Mouse (Mus musculus): ENCODE data around the gene Zfp618. TPM values are rescaled to one million over a fixed set of nuclear protein-coding genes. Genes with fewer than 3 reads are reported as not detected.

The Zfp618 gene
- total and polyA plus RNA-seq, 3 experiments: not detected

DNA sequence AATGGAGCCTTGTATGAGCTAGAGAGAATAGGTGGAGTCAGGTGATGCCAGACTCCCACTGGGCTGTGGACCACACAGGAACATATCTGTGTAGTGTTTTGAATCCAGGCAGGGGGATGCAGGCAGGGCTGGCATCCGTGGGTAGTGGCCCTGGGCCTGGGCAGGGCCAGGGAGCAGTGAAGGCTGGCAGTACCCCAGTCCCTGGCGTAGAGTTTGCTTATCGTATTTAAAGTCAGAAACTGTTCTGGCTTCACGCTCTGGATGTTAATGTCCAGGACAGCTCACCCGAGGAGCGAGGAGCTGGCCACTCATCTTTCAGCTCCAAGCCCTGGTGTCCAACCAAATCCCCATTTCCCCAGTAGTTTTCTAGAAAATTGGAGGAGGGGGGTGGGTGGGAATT is 10.2 kb downstream of the Zfp618 start:
- Histone ChIP-seq H3K27me3 (ENCODE audit: control insufficient read depth in 1 of 2, insufficient read depth in 2 of 2, low read length in 2 of 2) (no peaks in the 10 kb centered on the region), H3K9me3 (replicated peaks; ENCODE audit: insufficient read depth, low read length) (no peaks in the 10 kb centered on the region), H3K36me3 (ENCODE audit: control insufficient read depth in 1 of 2, insufficient read depth in 2 of 2, low read length in 2 of 2) (no peaks in the 10 kb centered on the region), H3K9ac (ENCODE audit: control insufficient read depth, low read depth, low read length, poor library complexity, severe bottlenecking) (no peak overlapping the region), H3K4me3 (ENCODE audit: control insufficient read depth in 1 of 2, insufficient read depth in 1 of 2, low read depth in 2 of 2, low read length in 2 of 2) (no peak overlapping the region), H3K27ac (ENCODE audit: control insufficient read depth, low read depth, low read length) (no peak overlapping the region), H3K4me1 (ENCODE audit: control insufficient read depth in 1 of 2, insufficient read depth in 2 of 2, low read length in 2 of 2) (no peaks in the 10 kb centered on the region), H3K79me2 (ENCODE audit: control insufficient read depth, insufficient read depth, low read length, poor library complexity) (no peaks in the 10 kb centered on the region)
- no peak for TF ChIP-seq UBTF (IDR thresholded peaks at IDR 0.05; ENCODE audit: borderline replicate concordance, insufficient read depth, low read depth, low read length)
- no peak for TF ChIP-seq ZC3H11A (IDR thresholded peaks at IDR 0.05; ENCODE audit: low read depth, low read length)
- no peak for TF ChIP-seq NELFE (IDR thresholded peaks at IDR 0.05; ENCODE audit: low read depth, low read length)
- TF ChIP-seq POLR2AphosphoS5 (IDR thresholded peaks at IDR 0.05; ENCODE audit: borderline replicate concordance, low read depth, low read length): no peak
- no peak for TF ChIP-seq USF1 (IDR thresholded peaks at IDR 0.05; ENCODE audit: low read depth, low read length)
- TF ChIP-seq MEF2A (IDR thresholded peaks at IDR 0.05; ENCODE audit: extremely low read depth, insufficient replicate concordance, low read depth, low read length, poor library complexity, severe bottlenecking): no peak
- TF ChIP-seq E2F4 (IDR thresholded peaks at IDR 0.05; ENCODE audit: borderline replicate concordance, low read depth, low read length): no peak
- no peak for TF ChIP-seq ZMIZ1 (IDR thresholded peaks at IDR 0.05; ENCODE audit: low read depth, low read length)
- no peak for TF ChIP-seq KAT2A (conservative IDR thresholded peaks at IDR 0.05; ENCODE audit: low read depth, low read length)
- TF ChIP-seq TCF12 (IDR thresholded peaks at IDR 0.05; ENCODE audit: low read depth, low read length): no peak
- no peak for TF ChIP-seq TBP (IDR thresholded peaks at IDR 0.05; ENCODE audit: low read depth, low read length)
- DNase-seq (ENCODE audit: low read depth, low spot score): no peak

DNA sequence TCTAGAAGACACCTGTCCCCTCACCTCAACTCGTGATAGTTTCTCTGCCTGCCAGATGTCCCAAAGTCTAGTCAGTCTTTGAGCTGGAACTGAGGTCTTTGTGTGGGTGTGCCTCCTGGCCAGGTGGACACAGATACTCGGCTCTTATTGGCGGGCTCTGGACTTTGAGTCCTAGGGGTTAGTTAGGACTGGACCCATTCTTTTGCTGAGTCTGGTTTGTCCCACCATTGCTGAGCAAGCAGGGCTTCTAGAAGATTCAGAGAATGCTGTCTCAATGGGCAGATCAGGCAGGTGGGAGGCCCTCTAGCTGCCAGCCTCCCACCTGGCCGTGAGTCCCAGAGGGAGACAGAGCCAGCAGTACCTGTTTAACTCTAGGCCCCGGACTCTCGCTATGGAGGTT is 12.1 kb downstream of the Zfp618 start:
- Histone ChIP-seq H3K4me3 (ENCODE audit: control insufficient read depth in 1 of 2, insufficient read depth in 1 of 2, low read depth in 2 of 2, low read length in 2 of 2) (no peak overlapping the region), H3K9me3 (replicated peaks; ENCODE audit: insufficient read depth, low read length) (no peaks in the 10 kb centered on the region), H3K27ac (ENCODE audit: control insufficient read depth, low read depth, low read length) (no peak overlapping the region), H3K36me3 (ENCODE audit: control insufficient read depth in 1 of 2, insufficient read depth in 2 of 2, low read length in 2 of 2) (no peaks in the 10 kb centered on the region), H3K9ac (ENCODE audit: control insufficient read depth, low read depth, low read length, poor library complexity, severe bottlenecking) (no peak overlapping the region), H3K4me1 (ENCODE audit: control insufficient read depth in 1 of 2, insufficient read depth in 2 of 2, low read length in 2 of 2) (no peaks in the 10 kb centered on the region), H3K27me3 (ENCODE audit: control insufficient read depth in 1 of 2, insufficient read depth in 2 of 2, low read length in 2 of 2) (no peaks in the 10 kb centered on the region), H3K79me2 (ENCODE audit: control insufficient read depth, insufficient read depth, low read length, poor library complexity) (no peaks in the 10 kb centered on the region)
- TF ChIP-seq USF2 (IDR thresholded peaks at IDR 0.05; ENCODE audit: borderline replicate concordance in 1 of 2, insufficient read depth in 1 of 2, low read depth in 1 of 2, low read length in 2 of 2) (no peak), JUND (IDR thresholded peaks at IDR 0.05; ENCODE audit: low read depth, low read length) (no peak), MAX (IDR thresholded peaks at IDR 0.05; ENCODE audit: low read length) (no peak), MYC (IDR thresholded peaks at IDR 0.05; ENCODE audit: low read depth, low read length) (no peak), TAL1 (IDR thresholded peaks at IDR 0.05; ENCODE audit: low read length) (no peak), MYB (IDR thresholded peaks at IDR 0.05; ENCODE audit: low read depth, low read length) (no peak), GABPA (IDR thresholded peaks at IDR 0.05; ENCODE audit: low read depth, low read length) (no peak), NELFE (IDR thresholded peaks at IDR 0.05; ENCODE audit: low read depth, low read length) (no peak), TCF12 (IDR thresholded peaks at IDR 0.05; ENCODE audit: low read depth, low read length) (no peak), HCFC1 (IDR thresholded peaks at IDR 0.05; ENCODE audit: low read depth, low read length) (no peak), MXI1 (IDR thresholded peaks at IDR 0.05; ENCODE audit: low read depth, low read length) (no peak), ELF1 (IDR thresholded peaks at IDR 0.05; ENCODE audit: low read depth, low read length) (no peak), KAT2A (conservative IDR thresholded peaks at IDR 0.05; ENCODE audit: low read depth, low read length) (no peak), UBTF (IDR thresholded peaks at IDR 0.05; ENCODE audit: borderline replicate concordance, insufficient read depth, low read depth, low read length) (no peak), E2F4 (IDR thresholded peaks at IDR 0.05; ENCODE audit: borderline replicate concordance, low read depth, low read length) (no peak), BHLHE40 (IDR thresholded peaks at IDR 0.05; ENCODE audit: borderline replicate concordance, low read depth, low read length) (no peak)
- DNase-seq (ENCODE audit: low read depth, low spot score): no peak

Data from MEL (cell line).